Mouse (Mus musculus): ENCODE measurements around the gene Ptprj. TPM values are rescaled to one million over a fixed set of nuclear protein-coding genes. Genes with fewer than 3 reads are reported as not detected.
A peak's percentile ranks its signal among the peaks of the same experiment; 100 is the strongest.

Ptprj gene
- polyA plus RNA-seq, 1 experiment from 2014 or later = 5.4 TPM

DNA sequence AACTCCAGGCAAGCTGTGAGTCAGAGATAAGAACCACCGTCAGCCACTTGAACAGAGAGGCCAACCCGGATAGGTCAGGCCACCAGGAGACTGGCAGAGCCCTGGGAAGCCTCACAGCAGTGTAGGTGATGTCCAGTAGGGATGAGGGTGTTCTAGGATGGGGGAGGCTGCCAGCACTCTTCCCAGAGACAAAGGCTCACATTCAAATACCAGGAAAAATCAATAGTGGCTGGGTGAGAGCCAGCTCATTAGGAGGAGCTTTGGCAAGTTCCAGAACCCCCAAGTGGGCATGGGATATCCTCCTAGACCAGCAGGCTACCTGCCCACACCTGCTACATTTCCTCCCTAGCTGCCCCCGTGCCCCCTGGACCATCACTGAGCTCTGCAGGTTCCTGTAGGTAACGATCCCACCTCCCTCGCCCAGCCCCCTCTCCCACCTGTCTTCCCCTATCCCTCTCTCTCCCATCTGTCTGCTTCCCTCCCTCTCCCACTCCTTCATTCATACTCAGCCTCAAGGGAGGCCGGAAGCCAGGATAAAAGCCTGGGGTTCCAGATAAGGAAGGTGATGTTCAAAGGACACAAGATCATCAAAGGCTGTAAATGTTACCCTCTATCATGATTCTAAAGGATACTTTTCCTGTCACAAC is 20.1 kb downstream of the Ptprj start:
- no peaks in the 10 kb centered on the region for H3K9me3 ChIP-seq (ENCODE audit: low read depth, low read length)
- H3K4me3 ChIP-seq (ENCODE audit: low read depth, low read length) = no peak overlapping the region
- peak; percentile 83 for ATAC-seq (ENCODE audit: insufficient read depth)
- no peak for TF ChIP-seq CTCF (IDR thresholded peaks at IDR 0.05; ENCODE audit: low read depth)
- H3K27me3 ChIP-seq (ENCODE audit: insufficient read depth, low read length) = no peaks in the 10 kb centered on the region
- no peak overlapping the region for H3K4me2 ChIP-seq
- no peak overlapping the region for H3K9ac ChIP-seq
- no peaks in the 10 kb centered on the region for H3K4me1 ChIP-seq (ENCODE audit: insufficient read depth)
- DNase-seq = no peak
- 33% methylated on average over 6 of the region's 6 CpGs for WGBS
- H3K27ac ChIP-seq (ENCODE audit: low read depth) = no peak overlapping the region
- H3K36me3 ChIP-seq (ENCODE audit: insufficient read depth) = no peaks in the 10 kb centered on the region

DNA sequence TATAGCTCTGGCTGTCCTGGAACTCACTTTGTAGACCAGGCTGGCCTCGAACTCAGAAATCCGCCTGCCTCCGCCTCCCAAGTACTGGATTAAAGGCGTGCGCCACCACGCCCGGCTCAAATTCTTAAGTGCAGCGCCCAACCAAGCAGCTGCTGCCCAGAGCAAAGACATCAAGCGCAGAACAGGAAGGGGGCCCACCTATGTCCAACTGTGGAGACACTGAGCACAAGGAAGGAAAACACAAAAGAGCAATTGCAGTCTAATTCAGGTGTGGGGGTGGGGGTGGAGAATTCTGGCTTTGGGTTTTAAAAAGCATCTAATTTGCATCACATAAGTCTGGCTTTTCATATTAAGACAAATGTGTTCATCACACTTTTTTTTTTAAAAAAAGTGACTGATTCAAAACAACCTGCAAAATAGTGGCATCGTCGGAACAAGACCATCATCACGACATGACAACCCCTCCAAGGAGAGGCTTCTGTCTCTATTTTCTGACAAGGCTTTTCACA is 20.7 kb downstream of the Ptprj start:
- Histone ChIP-seq H3K9ac (no peak overlapping the region), H3K27ac (ENCODE audit: low read depth) (peak overlapping the region; percentile 52; the same call in 1 of the 2 replicates), H3K9me3 (ENCODE audit: low read depth, low read length) (no peaks in the 10 kb centered on the region), H3K36me3 (ENCODE audit: insufficient read depth) (no peaks in the 10 kb centered on the region), H3K4me3 (ENCODE audit: low read depth, low read length) (no peak overlapping the region), H3K4me2 (no peak overlapping the region), H3K4me1 (ENCODE audit: insufficient read depth) (no peaks in the 10 kb centered on the region), H3K27me3 (ENCODE audit: insufficient read depth, low read length) (no peaks in the 10 kb centered on the region)
- no peak for ATAC-seq (ENCODE audit: insufficient read depth)
- TF ChIP-seq CTCF (IDR thresholded peaks at IDR 0.05; ENCODE audit: low read depth) = no peak
- 76% methylated on average over 12 of the region's 12 CpGs for WGBS
- DNase-seq = no peak

DNA sequence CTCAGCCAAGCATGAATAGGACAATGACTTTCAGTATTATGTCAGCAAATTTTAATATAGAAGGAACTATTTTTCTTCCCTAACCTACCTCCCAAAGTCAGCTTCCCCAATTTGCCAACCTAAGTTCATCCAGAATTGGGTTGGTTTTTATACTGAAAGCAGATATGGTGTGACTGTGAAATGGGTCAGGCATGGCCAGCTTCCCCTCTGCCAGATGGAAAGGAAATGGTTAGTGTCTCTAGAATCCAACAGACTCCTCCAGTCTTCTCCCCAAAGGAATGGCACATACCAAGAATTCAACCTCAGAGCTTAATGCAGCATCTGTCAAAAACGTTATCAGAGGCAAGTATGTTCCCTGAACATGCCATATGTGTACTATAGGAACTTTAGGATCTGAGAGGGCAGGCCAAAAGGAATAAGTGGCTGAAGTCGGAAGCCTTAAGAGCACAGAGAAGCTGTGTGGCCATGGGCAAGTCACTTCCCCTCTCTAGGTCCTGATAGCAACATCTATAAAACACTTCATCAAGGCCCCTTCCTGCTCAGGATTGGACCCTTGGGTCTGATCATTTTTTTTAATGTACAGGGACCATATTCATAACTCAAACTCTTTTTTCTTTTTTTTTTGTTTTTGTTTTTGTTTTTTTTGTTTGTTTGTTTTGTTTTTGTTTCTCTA is 21.3 kb downstream of the Ptprj start:
- Histone ChIP-seq H3K27ac (ENCODE audit: low read depth) (no peak overlapping the region), H3K4me3 (ENCODE audit: low read depth, low read length) (no peak overlapping the region), H3K9ac (no peak overlapping the region), H3K36me3 (ENCODE audit: insufficient read depth) (no peaks in the 10 kb centered on the region), H3K4me1 (ENCODE audit: insufficient read depth) (no peaks in the 10 kb centered on the region), H3K9me3 (ENCODE audit: low read depth, low read length) (no peaks in the 10 kb centered on the region), H3K4me2 (no peak overlapping the region), H3K27me3 (ENCODE audit: insufficient read depth, low read length) (no peaks in the 10 kb centered on the region)
- no peak for ATAC-seq (ENCODE audit: insufficient read depth)
- no peak for DNase-seq
- 54% methylated on average over 2 of the region's 2 CpGs for WGBS
- no peak for TF ChIP-seq CTCF (IDR thresholded peaks at IDR 0.05; ENCODE audit: low read depth)

DNA sequence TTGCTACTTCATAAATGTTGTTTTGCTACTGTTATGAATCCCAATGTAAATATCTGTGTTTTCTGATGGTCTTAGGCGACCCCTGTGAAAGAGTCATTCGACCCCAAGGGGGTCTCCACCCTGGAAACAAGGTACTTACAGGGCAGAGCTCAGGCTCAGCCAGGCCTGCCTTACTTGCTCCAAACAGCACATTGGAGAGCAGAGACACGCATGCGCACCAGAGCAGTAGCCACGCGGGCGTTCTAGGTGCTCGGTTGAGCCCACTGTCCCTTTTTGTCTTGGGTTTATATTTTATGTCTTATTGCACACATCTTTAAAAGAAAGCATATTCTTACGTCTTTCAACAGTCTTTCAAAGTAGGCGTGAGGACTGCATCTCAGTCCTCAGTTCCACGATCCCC is 22.1 kb downstream of the Ptprj start:
- no peak for ATAC-seq (ENCODE audit: insufficient read depth)
- no peaks in the 10 kb centered on the region for H3K4me1 ChIP-seq (ENCODE audit: insufficient read depth)
- H3K9ac ChIP-seq = no peak overlapping the region
- no peak for DNase-seq
- no peaks in the 10 kb centered on the region for H3K27me3 ChIP-seq (ENCODE audit: insufficient read depth, low read length)
- WGBS = 79% methylated on average over 11 of the region's 11 CpGs
- H3K4me2 ChIP-seq = no peak overlapping the region
- no peak for TF ChIP-seq CTCF (IDR thresholded peaks at IDR 0.05; ENCODE audit: low read depth)
- no peaks in the 10 kb centered on the region for H3K9me3 ChIP-seq (ENCODE audit: low read depth, low read length)
- H3K27ac ChIP-seq (ENCODE audit: low read depth) = no peak overlapping the region
- no peaks in the 10 kb centered on the region for H3K36me3 ChIP-seq (ENCODE audit: insufficient read depth)
- no peak overlapping the region for H3K4me3 ChIP-seq (ENCODE audit: low read depth, low read length)

DNA sequence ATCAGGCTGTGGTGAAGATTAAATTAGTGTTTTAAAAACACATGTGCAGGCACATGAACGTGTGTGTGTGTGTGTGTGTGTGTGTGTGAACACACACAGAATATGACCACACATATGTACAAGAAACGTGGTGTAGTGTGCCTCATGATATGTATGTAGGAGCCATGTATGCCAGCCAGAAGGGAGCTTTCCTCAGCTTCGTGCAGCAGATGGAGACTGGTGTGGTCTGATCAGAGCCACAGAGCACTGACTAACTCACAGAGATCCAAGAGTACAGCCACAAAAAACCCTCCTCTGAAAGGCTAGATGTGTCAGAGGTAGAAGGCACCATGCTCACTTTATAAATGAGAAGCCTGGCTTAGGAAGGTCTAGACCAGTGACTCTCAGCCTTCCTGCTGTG is 22.5 kb downstream of the Ptprj start:
- Histone ChIP-seq H3K9ac (no peak overlapping the region), H3K4me2 (no peak overlapping the region), H3K27me3 (ENCODE audit: insufficient read depth, low read length) (no peaks in the 10 kb centered on the region), H3K36me3 (ENCODE audit: insufficient read depth) (no peaks in the 10 kb centered on the region), H3K27ac (ENCODE audit: low read depth) (no peak overlapping the region), H3K4me3 (ENCODE audit: low read depth, low read length) (no peak overlapping the region), H3K4me1 (ENCODE audit: insufficient read depth) (no peaks in the 10 kb centered on the region), H3K9me3 (ENCODE audit: low read depth, low read length) (no peaks in the 10 kb centered on the region)
- WGBS = 65% methylated on average over 3 of the region's 3 CpGs
- no peak for DNase-seq
- ATAC-seq (ENCODE audit: insufficient read depth) = no peak
- no peak for TF ChIP-seq CTCF (IDR thresholded peaks at IDR 0.05; ENCODE audit: low read depth)

DNA sequence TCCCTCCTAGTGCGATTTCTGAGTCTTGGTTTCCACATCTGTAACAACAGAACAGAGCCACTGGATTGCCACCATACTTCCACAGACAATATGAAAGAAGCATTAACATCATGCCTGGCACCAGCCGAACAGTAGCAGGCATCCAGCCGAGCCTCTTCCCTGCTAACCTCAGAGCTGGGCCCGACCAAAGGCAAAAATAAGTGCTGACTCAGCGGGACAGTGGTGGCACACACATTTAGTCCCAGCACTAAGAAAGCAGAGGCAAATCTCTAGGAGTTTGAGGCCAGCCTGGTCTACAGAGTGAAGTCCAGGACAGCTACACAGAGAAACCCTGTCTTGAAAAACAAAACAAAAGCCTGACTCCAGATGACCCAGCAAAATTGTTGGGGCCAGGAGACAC is 24.7 kb downstream of the Ptprj start:
- no peak overlapping the region for H3K27ac ChIP-seq (ENCODE audit: low read depth)
- H3K36me3 ChIP-seq (ENCODE audit: insufficient read depth) = no peaks in the 10 kb centered on the region
- no peak for TF ChIP-seq CTCF (IDR thresholded peaks at IDR 0.05; ENCODE audit: low read depth)
- WGBS = 79% methylated on average over 5 of the region's 5 CpGs
- no peak overlapping the region for H3K9ac ChIP-seq
- H3K4me2 ChIP-seq = no peak overlapping the region
- DNase-seq (no peak), ATAC-seq (ENCODE audit: insufficient read depth) (no peak)
- H3K4me3 ChIP-seq (ENCODE audit: low read depth, low read length) = no peak overlapping the region
- H3K4me1 ChIP-seq (ENCODE audit: insufficient read depth) = no peaks in the 10 kb centered on the region
- no peaks in the 10 kb centered on the region for H3K27me3 ChIP-seq (ENCODE audit: insufficient read depth, low read length)
- H3K9me3 ChIP-seq (ENCODE audit: low read depth, low read length) = no peaks in the 10 kb centered on the region

DNA sequence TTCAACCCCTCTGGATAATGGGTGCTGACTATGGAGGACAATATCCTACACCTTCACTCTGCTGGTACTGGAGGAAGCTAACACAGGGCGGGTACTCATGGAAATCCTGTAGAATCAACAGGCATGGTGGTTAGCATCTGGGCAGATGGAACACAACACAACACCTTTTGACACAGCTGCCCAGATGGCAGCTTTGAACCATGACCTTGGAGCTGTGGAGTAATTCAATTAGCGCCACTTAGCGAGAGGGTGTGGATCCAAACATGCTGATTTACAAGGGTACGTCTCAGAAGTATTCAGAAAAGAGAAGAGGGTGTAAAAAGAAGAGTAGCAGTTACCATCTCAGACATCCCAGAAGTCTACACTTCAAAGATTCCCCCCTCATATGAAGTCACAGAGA is 25.6 kb downstream of the Ptprj start:
- ATAC-seq (ENCODE audit: insufficient read depth) (no peak), DNase-seq (no peak)
- Histone ChIP-seq H3K36me3 (ENCODE audit: insufficient read depth) (no peaks in the 10 kb centered on the region), H3K9me3 (ENCODE audit: low read depth, low read length) (no peaks in the 10 kb centered on the region), H3K4me1 (ENCODE audit: insufficient read depth) (no peaks in the 10 kb centered on the region), H3K4me3 (ENCODE audit: low read depth, low read length) (no peak overlapping the region), H3K27ac (ENCODE audit: low read depth) (no peak overlapping the region), H3K9ac (no peak overlapping the region), H3K27me3 (ENCODE audit: insufficient read depth, low read length) (no peaks in the 10 kb centered on the region), H3K4me2 (no peak overlapping the region)
- TF ChIP-seq CTCF (IDR thresholded peaks at IDR 0.05; ENCODE audit: low read depth) = no peak
- 66% methylated on average over 4 of the region's 4 CpGs for WGBS

Data from lung, embryonic 14.5 days (tissue).